ENCODE assay signal across 18 mouse cellular contexts in genomic region chr5:148942305-148942704, GRCm38 (mm10). TPM values are rescaled to one million over a fixed set of nuclear protein-coding genes. Genes with fewer than 3 reads are reported as not detected.
DNase-seq lines count a peak whose midpoint lies in the region; ATAC-seq and TF ChIP-seq lines count a peak whose summit lies in the region.
"Had no signal": no experiment of that assay in that cellular context is flagged by ENCODE, and none has a peak within 500 bp of the region (broad histone marks: within the 10 kb centered on the region; RNA-seq: fewer than 3 reads in every experiment).

No protein-coding gene starts in this region.

- H3K27me3 ChIP-seq in heart, postnatal 0 days (ENCODE audit: control insufficient read depth, insufficient read depth, low read length) = no peaks in the 10 kb centered on the region
- H3K27me3 ChIP-seq in stomach, postnatal 0 days (ENCODE audit: control insufficient read depth, insufficient read depth, low read length) = no peaks in the 10 kb centered on the region
- H3K27me3 ChIP-seq in neural tube, embryonic 15.5 days (replicated peaks) = no peaks in the 10 kb centered on the region
- H3K27me3 ChIP-seq: forebrain, embryonic 12.5 days; limb, embryonic 13.5 days; neural tube, embryonic 12.5 days had no signal

- H3K9me3 ChIP-seq in heart, postnatal 0 days (replicated peaks; ENCODE audit: control insufficient read depth, low read length) = peaks cover 5% of the 10 kb centered on the region; the same call in 1 of the 2 replicates
- no peaks in the 10 kb centered on the region for H3K9me3 ChIP-seq in stomach, postnatal 0 days (ENCODE audit: control insufficient read depth, low read length)
- no peaks in the 10 kb centered on the region for H3K9me3 ChIP-seq in neural tube, embryonic 15.5 days (replicated peaks)
- H3K9me3 ChIP-seq: forebrain, embryonic 12.5 days had no signal

- no peaks in the 10 kb centered on the region for H3K4me1 ChIP-seq in heart, postnatal 0 days (ENCODE audit: control insufficient read depth, insufficient read depth)
- H3K4me1 ChIP-seq in stomach, postnatal 0 days (replicated peaks; ENCODE audit: control insufficient read depth, insufficient read depth) = no peaks in the 10 kb centered on the region
- no peaks in the 10 kb centered on the region for H3K4me1 ChIP-seq in neural tube, embryonic 15.5 days

- 93% methylated on average over 6 of the region's 6 CpGs for WGBS in heart, postnatal 0 days
- WGBS in stomach, postnatal 0 days = 96% methylated on average over 6 of the region's 6 CpGs
- 95% methylated on average over 6 of the region's 6 CpGs for WGBS in neural tube, embryonic 15.5 days

- ATAC-seq in heart, postnatal 0 days (ENCODE audit: insufficient read depth, low read depth) = no peak
- ATAC-seq in stomach, postnatal 0 days (ENCODE audit: low FRiP score, low TSS enrichment) = no peak
- no peak for ATAC-seq in neural tube, embryonic 15.5 days (ENCODE audit: low FRiP score)

- H3K4me2 ChIP-seq in heart, postnatal 0 days (ENCODE audit: low read depth, low read length) = no peak overlapping the region
- H3K4me2 ChIP-seq in stomach, postnatal 0 days (replicated peaks; ENCODE audit: low read depth) = no peak overlapping the region
- no peak overlapping the region for H3K4me2 ChIP-seq in neural tube, embryonic 15.5 days
- H3K4me2 ChIP-seq: forebrain, embryonic 12.5 days; limb, embryonic 13.5 days had no signal

- H3K27ac ChIP-seq in heart, postnatal 0 days (ENCODE audit: low read depth) = no peak overlapping the region
- H3K27ac ChIP-seq in stomach, postnatal 0 days (replicated peaks) = no peak overlapping the region
- H3K27ac ChIP-seq in neural tube, embryonic 15.5 days (replicated peaks) = no peak overlapping the region
- H3K27ac ChIP-seq: embryonic facial prominence, embryonic 10.5 days; forebrain, embryonic 12.5 days; limb, embryonic 13.5 days; neural tube, embryonic 12.5 days had no signal

- DNase-seq in heart, postnatal 0 days (ENCODE audit: low spot score) = no peak
- no peak for DNase-seq in heart, adult 18-20 months
- DNase-seq in lung, postnatal 10 days = peak; percentile 23
- DNase-seq in lung, postnatal 4 days = no peak
- peak; percentile 70 for DNase-seq in ZHBTc4 (ENCODE audit: low read depth, low spot score)
- DNase-seq in stomach, postnatal 0 days (ENCODE audit: low spot score) = no peak
- DNase-seq in layer of hippocampus, postnatal 14 days (ENCODE audit: low spot score in 2 of 2) = no peak
- DNase-seq: cerebellum, adult 11 months; gastrocnemius, postnatal 36 days; heart, postnatal 14 days; kidney, adult 18-20 months; right cerebral cortex, postnatal 14 days had no signal

- no peak overlapping the region for H3K4me3 ChIP-seq in heart, postnatal 0 days (ENCODE audit: low read depth, low read length)
- H3K4me3 ChIP-seq in stomach, postnatal 0 days (ENCODE audit: low read depth, low read length) = no peak overlapping the region
- H3K4me3 ChIP-seq in neural tube, embryonic 15.5 days (replicated peaks) = no peak overlapping the region
- H3K4me3 ChIP-seq: embryonic facial prominence, embryonic 10.5 days; forebrain, embryonic 12.5 days; limb, embryonic 13.5 days; midbrain, embryonic 10.5 days; neural tube, embryonic 12.5 days had no signal

- H3K36me3 ChIP-seq in heart, postnatal 0 days (replicated peaks; ENCODE audit: control insufficient read depth, insufficient read depth, low read length) = no peaks in the 10 kb centered on the region
- H3K36me3 ChIP-seq in stomach, postnatal 0 days (ENCODE audit: control insufficient read depth, insufficient read depth, low read length) = no peaks in the 10 kb centered on the region
- H3K36me3 ChIP-seq in neural tube, embryonic 15.5 days = no peaks in the 10 kb centered on the region
- H3K36me3 ChIP-seq: embryonic facial prominence, embryonic 10.5 days; forebrain, embryonic 12.5 days; limb, embryonic 13.5 days; midbrain, embryonic 10.5 days; neural tube, embryonic 12.5 days had no signal

- TF ChIP-seq EP300 in heart, postnatal 0 days (IDR thresholded peaks at IDR 0.05; ENCODE audit: low read depth) = no peak
- TF ChIP-seq EP300 in stomach, postnatal 0 days (optimal IDR thresholded peaks at IDR 0.05) = no peak

- TF ChIP-seq CTCF in heart, postnatal 0 days (IDR thresholded peaks at IDR 0.05; ENCODE audit: low read depth) = peak; percentile 20; the same call in 1 of the 2 replicates
- TF ChIP-seq CTCF in stomach, postnatal 0 days (IDR thresholded peaks at IDR 0.05; ENCODE audit: low read depth) = peak; percentile 60

- H3K9ac ChIP-seq in heart, postnatal 0 days (replicated peaks; ENCODE audit: low read depth, low read length) = no peak overlapping the region
- H3K9ac ChIP-seq in stomach, postnatal 0 days (ENCODE audit: low read length) = no peak overlapping the region
- H3K9ac ChIP-seq in neural tube, embryonic 15.5 days (replicated peaks) = no peak overlapping the region
- H3K9ac ChIP-seq: forebrain, embryonic 12.5 days; limb, embryonic 13.5 days; neural tube, embryonic 12.5 days had no signal

RNA-seq across cellular contexts. Expression of gene Katnal1, which starts 13.2 kb away (rescaled TPM):
- total RNA-seq in heart, postnatal 0 days (2014; rRNA removed; ENCODE audit: low replicate concordance) = 5.4 and 21.1 TPM in 2 replicates
- 8.0 and 8.4 TPM in 2 replicates for polyA plus RNA-seq in heart, postnatal 0 days (2015; fragmentation: Nextera tagmentation; extraction: Ambion mirVana)
- total RNA-seq in heart, adult 18-20 months (2021) = 10 to 100 TPM; 10.7 to 10.8 TPM
- polyA plus RNA-seq in stomach, postnatal 0 days (2015; fragmentation: Nextera tagmentation; extraction: Ambion mirVana) = 3.4 and 4.1 TPM in 2 replicates
- total RNA-seq in layer of hippocampus, postnatal 14 days (2021) = 10 to 100 TPM; 51.0 to 52.2 TPM
- 33.0 and 35.1 TPM in 2 replicates for polyA plus RNA-seq in neural tube, embryonic 15.5 days (2015; fragmentation: Nextera tagmentation; extraction: Ambion mirVana)

RNA-seq across cellular contexts. Expression of gene Gm42791, which starts 52.6 kb away (rescaled TPM):
- not detected in 2 replicates for total RNA-seq in heart, postnatal 0 days (2014; rRNA removed; ENCODE audit: low replicate concordance)
- 1.00 and 2.7 TPM in 2 replicates for polyA plus RNA-seq in heart, postnatal 0 days (2015; fragmentation: Nextera tagmentation; extraction: Ambion mirVana)
- 1 to 10 TPM; 2.7 to 5.3 TPM for total RNA-seq in heart, adult 18-20 months (2021)
- polyA plus RNA-seq in stomach, postnatal 0 days (2015; fragmentation: Nextera tagmentation; extraction: Ambion mirVana) = 0.99 TPM in 1 of 2 replicates, not detected in the other
- 10 to 100 TPM; 15.2 to 18.0 TPM for total RNA-seq in layer of hippocampus, postnatal 14 days (2021)
- 3.4 and 5.4 TPM in 2 replicates for polyA plus RNA-seq in neural tube, embryonic 15.5 days (2015; fragmentation: Nextera tagmentation; extraction: Ambion mirVana)

Comparison
In these comparisons a context has a peak if more than half of its experiments do, and no peak if none do; other contexts are left out.
1. DNase-seq: peak in lung, postnatal 10 days (single experiment) and ZHBTc4 (single experiment); none in heart, postnatal 0 days (single experiment), heart, adult 18-20 months (0 of 2), lung, postnatal 4 days (0 of 2), stomach, postnatal 0 days (single experiment) and layer of hippocampus, postnatal 14 days (0 of 2).